Mouse (Mus musculus) kidney, adult 8-10 months (tissue): ENCODE measurements at regions not wholly inside any gene's neighbourhood (a gene's known extent, or its start where the extent isn't known, plus 50 kb on each side); places are given as distances from the start of the nearest gene placed in this dataset.

Source experiments
- DNase-seq, 2 experiments: peaks; one replicate each; pipeline ENCODE4 v3.0.0; 2022

GRCm38 (mm10) chr3:100773237-100773636, 52.0 kb upstream of the Vtcn1 start:
- no peak for DNase-seq

GRCm38 (mm10) chr3:100771363-100771762, 53.9 kb upstream of the Vtcn1 start:
- no peak for DNase-seq

GRCm38 (mm10) chr3:100770841-100771240, 54.4 kb upstream of the Vtcn1 start:
- DNase-seq = no peak

- DNase-seq = no peak
Measured at GRCm38 (mm10) chr3:100769146-100769545, 56.1 kb upstream of the Vtcn1 start.

GRCm38 (mm10) chr3:100768170-100768624, 57.1 kb upstream of the Vtcn1 start:
- peak in 1 of 2 experiments; percentile 18 for DNase-seq

- no peak for DNase-seq
Measured at GRCm38 (mm10) chr3:100765323-100765722, 59.9 kb upstream of the Vtcn1 start.

GRCm38 (mm10) chr3:100762895-100763294, 62.4 kb upstream of the Vtcn1 start:
- no peak for DNase-seq

- no peak for DNase-seq
Measured at GRCm38 (mm10) chr3:100759091-100759941, 65.9 kb upstream of the Vtcn1 start.

GRCm38 (mm10) chr3:100754677-100755076, 69.4 kb upstream of the Man1a2 start:
- no peak for DNase-seq

- DNase-seq = no peak
Measured at GRCm38 (mm10) chr3:100751211-100751610, 65.9 kb upstream of the Man1a2 start.

- DNase-seq = no peak
Measured at GRCm38 (mm10) chr3:100748727-100749126, 63.4 kb upstream of the Man1a2 start.

- no peak for DNase-seq
Measured at GRCm38 (mm10) chr3:100748309-100748691, 63.0 kb upstream of the Man1a2 start.

- DNase-seq = peak; percentile 9 to 18
Measured at GRCm38 (mm10) chr3:100747421-100748308, 62.4 kb upstream of the Man1a2 start.

- DNase-seq = no peak
Measured at GRCm38 (mm10) chr3:100737660-100738059, 52.4 kb upstream of the Man1a2 start.

- no peak for DNase-seq
Measured at GRCm38 (mm10) chr3:100736539-100736938, 51.2 kb upstream of the Man1a2 start.
